Mouse (Mus musculus) myocyte (in vitro differentiated cells): ENCODE results near the gene AC124108.1. TPM values are rescaled to one million over a fixed set of nuclear protein-coding genes. Genes with fewer than 3 reads are reported as not detected.
A peak's percentile ranks its signal among the peaks of the same experiment; 100 is the strongest.

Experiments used
- H3K27me3 ChIP-seq: one replicate; pipeline ENCODE4 v1.6.1; 2011; ENCODE audit not compliant: control insufficient read depth, insufficient read depth, insufficient read length
- H3K36me3 ChIP-seq: one replicate; pipeline ENCODE4 v1.6.1; 2011; ENCODE audit not compliant: control insufficient read depth, insufficient read depth
- H3K4me2 ChIP-seq: one replicate; pipeline ENCODE4 v1.6.1; 2011; ENCODE audit warnings: low read depth, control low read depth
- H3K4me3 ChIP-seq: one replicate; pipeline ENCODE4 v1.5.1; 2011; ENCODE audit warnings: mild to moderate bottlenecking, control low read depth, moderate library complexity
- H3K79me2 ChIP-seq: one replicate; pipeline ENCODE4 v1.6.1; 2011; ENCODE audit not compliant: control insufficient read depth, insufficient read depth
- H3ac ChIP-seq: one replicate; pipeline ENCODE4 v1.6.1; 2011; ENCODE audit not compliant: control insufficient read depth, insufficient read length
- CEBPB ChIP-seq: IDR thresholded peaks from 2 replicates; pipeline ENCODE4 v1.6.1; 2011; ENCODE audit warnings: mild to moderate bottlenecking, moderate library complexity; ENCODE audit not compliant: poor library complexity, insufficient read depth, severe bottlenecking
- E2F4 ChIP-seq: IDR thresholded peaks from one replicate; pipeline ENCODE4 v1.6.1; 2011; ENCODE audit warnings: mild to moderate bottlenecking, control low read depth, moderate library complexity; ENCODE audit not compliant: insufficient read depth
- MAX ChIP-seq: IDR thresholded peaks from one replicate; pipeline ENCODE4 v1.6.1; 2011; ENCODE audit warnings: low read depth, mild to moderate bottlenecking, control low read depth
- MYOD1 ChIP-seq, 3 experiments: IDR thresholded peaks; one replicate each; pipeline ENCODE4 v1.6.1; 2011; ENCODE audit warnings: control low read depth in 2 of 3, low read depth in 2 of 3, mild to moderate bottlenecking in 2 of 3, moderate library complexity in 1 of 3; ENCODE audit not compliant: insufficient read length in 2 of 3, control insufficient read depth in 1 of 3
- MYOG ChIP-seq, 3 experiments: IDR thresholded peaks; one replicate each; pipeline ENCODE4 v1.6.1; 2011; ENCODE audit warnings: control low read depth in 2 of 3, low read depth in 2 of 3, mild to moderate bottlenecking in 2 of 3; ENCODE audit not compliant: insufficient read length in 2 of 3, control insufficient read depth in 1 of 3, insufficient read depth in 1 of 3
- POLR2A ChIP-seq: IDR thresholded peaks from one replicate; pipeline ENCODE4 v1.6.1; 2011; ENCODE audit warnings: low read depth, mild to moderate bottlenecking, control low read depth, moderate library complexity; ENCODE audit not compliant: insufficient read length
- POLR2AphosphoS2 ChIP-seq: IDR thresholded peaks from one replicate; pipeline ENCODE4 v1.6.1; 2011; ENCODE audit warnings: low read depth, control low read depth; ENCODE audit not compliant: insufficient read length
- REST ChIP-seq: IDR thresholded peaks from one replicate; pipeline ENCODE4 v1.6.1; 2011; ENCODE audit warnings: mild to moderate bottlenecking, control low read depth, moderate library complexity; ENCODE audit not compliant: insufficient read depth, insufficient read length
- SRF ChIP-seq: IDR thresholded peaks from one replicate; pipeline ENCODE4 v1.6.1; 2011; ENCODE audit warnings: low read depth; ENCODE audit not compliant: control insufficient read depth, insufficient read length
- TCF12 ChIP-seq: IDR thresholded peaks from one replicate; pipeline ENCODE4 v1.6.1; 2011; ENCODE audit warnings: mild to moderate bottlenecking, control low read depth; ENCODE audit not compliant: poor library complexity, insufficient read depth, severe bottlenecking
- TCF3 ChIP-seq: IDR thresholded peaks from one replicate; pipeline ENCODE4 v1.6.1; 2011; ENCODE audit warnings: low read depth, control low read depth; ENCODE audit not compliant: insufficient read length
- USF1 ChIP-seq: IDR thresholded peaks from one replicate; pipeline ENCODE4 v1.6.1; 2011; ENCODE audit warnings: low read depth, mild to moderate bottlenecking, control low read depth, moderate library complexity
- polyA plus RNA-seq: library from polyadenylated mRNA; unstranded; fragments of >200 nt; fragmentation: generic; extraction: Trizol; gene quantifications from one replicate; pipeline ENCODE4 v1.2.1, GENCODE M21; 2012; ENCODE audit warnings: missing spikeins

Gene AC124108.1
- polyA plus RNA-seq, 1 experiment = 0.82 TPM

GRCm38 (mm10) chr1:132245010-132245409, 53.8 kb downstream of the AC124108.1 start:
- Histone ChIP-seq H3K4me3 (no peak overlapping the region), H3K4me2 (no peak overlapping the region), H3ac (no peak overlapping the region), H3K36me3 (no peaks in the 10 kb centered on the region), H3K27me3 (no peaks in the 10 kb centered on the region), H3K79me2 (no peaks in the 10 kb centered on the region)
- no peak for TF ChIP-seq CEBPB
- no peak for TF ChIP-seq MYOD1 (IDR thresholded peaks at IDR 0.05; ENCODE audit: control insufficient read depth in 1 of 3, insufficient read length in 2 of 3, low read depth in 2 of 3)
- no peak for TF ChIP-seq TCF12
- TF ChIP-seq REST = no peak
- TF ChIP-seq E2F4 = no peak
- no peak for TF ChIP-seq TCF3

GRCm38 (mm10) chr1:132246137-132246536, 54.9 kb downstream of the AC124108.1 start:
- no peaks in the 10 kb centered on the region for H3K79me2 ChIP-seq
- no peak overlapping the region for H3K4me2 ChIP-seq
- no peak overlapping the region for H3ac ChIP-seq
- no peaks in the 10 kb centered on the region for H3K27me3 ChIP-seq
- no peaks in the 10 kb centered on the region for H3K36me3 ChIP-seq
- no peak for TF ChIP-seq MAX
- no peak for TF ChIP-seq POLR2AphosphoS2
- TF ChIP-seq POLR2A = no peak
- TF ChIP-seq SRF = no peak
- TF ChIP-seq MYOD1 (IDR thresholded peaks at IDR 0.05; ENCODE audit: control insufficient read depth in 1 of 3, insufficient read length in 2 of 3, low read depth in 2 of 3) = peak in 1 of 3 experiments; percentile 8
- no peak for TF ChIP-seq USF1
- H3K4me3 ChIP-seq = no peak overlapping the region

GRCm38 (mm10) chr1:132246641-132247040, 55.4 kb downstream of the AC124108.1 start:
- no peaks in the 10 kb centered on the region for H3K27me3 ChIP-seq
- no peak overlapping the region for H3K4me3 ChIP-seq
- H3K79me2 ChIP-seq = no peaks in the 10 kb centered on the region
- TF ChIP-seq POLR2A (no peak), MYOG (IDR thresholded peaks at IDR 0.05; ENCODE audit: control insufficient read depth in 1 of 3, insufficient read depth in 1 of 3, insufficient read length in 2 of 3, low read depth in 2 of 3) (no peak), SRF (no peak), POLR2AphosphoS2 (no peak), USF1 (no peak), REST (no peak), CEBPB (no peak), E2F4 (no peak), MAX (no peak), TCF3 (no peak), MYOD1 (IDR thresholded peaks at IDR 0.05; ENCODE audit: control insufficient read depth in 1 of 3, insufficient read length in 2 of 3, low read depth in 2 of 3) (no peak), TCF12 (no peak)
- no peaks in the 10 kb centered on the region for H3K36me3 ChIP-seq
- no peak overlapping the region for H3ac ChIP-seq
- no peak overlapping the region for H3K4me2 ChIP-seq

GRCm38 (mm10) chr1:132254467-132254866, 63.2 kb downstream of the AC124108.1 start:
- Histone ChIP-seq H3K79me2 (no peaks in the 10 kb centered on the region), H3ac (no peak overlapping the region), H3K36me3 (no peaks in the 10 kb centered on the region), H3K4me3 (no peak overlapping the region), H3K27me3 (no peaks in the 10 kb centered on the region), H3K4me2 (no peak overlapping the region)
- TF ChIP-seq REST (no peak), POLR2AphosphoS2 (no peak), MYOG (IDR thresholded peaks at IDR 0.05; ENCODE audit: control insufficient read depth in 1 of 3, insufficient read depth in 1 of 3, insufficient read length in 2 of 3, low read depth in 2 of 3) (no peak), SRF (no peak), MYOD1 (IDR thresholded peaks at IDR 0.05; ENCODE audit: control insufficient read depth in 1 of 3, insufficient read length in 2 of 3, low read depth in 2 of 3) (no peak), USF1 (no peak), TCF12 (no peak), E2F4 (no peak)

Other genes with a start within 250 kb of the AC124108.1 start
- gene Slc45a3, start 228.5 kb upstream of the AC124108.1 start, polyA plus RNA-seq = 0.74 TPM
- gene Elk4, start 183.8 kb upstream of the AC124108.1 start, polyA plus RNA-seq = 12.4 TPM
- gene Mfsd4a, start 123.4 kb upstream of the AC124108.1 start, polyA plus RNA-seq = 9.6 TPM
- gene Cdk18, start 51.8 kb upstream of the AC124108.1 start, polyA plus RNA-seq = 33.9 TPM
- 0.49 TPM for gene Lemd1, start within 50 bp of the AC124108.1 start, polyA plus RNA-seq
- gene Gm10188, start 38.3 kb downstream of the AC124108.1 start, polyA plus RNA-seq = not detected
- 12.4 TPM for gene Klhdc8a, start 107.2 kb downstream of the AC124108.1 start, polyA plus RNA-seq
- gene Nuak2, start 124.7 kb downstream of the AC124108.1 start, polyA plus RNA-seq = 6.0 TPM
- 35.2 TPM for gene Tmcc2, start 199.8 kb downstream of the AC124108.1 start, polyA plus RNA-seq
- gene Dstyk, start 226.1 kb downstream of the AC124108.1 start, polyA plus RNA-seq = 6.9 TPM